20 mouse cellular contexts compared by ENCODE assay signal in the genomic region with DNA sequence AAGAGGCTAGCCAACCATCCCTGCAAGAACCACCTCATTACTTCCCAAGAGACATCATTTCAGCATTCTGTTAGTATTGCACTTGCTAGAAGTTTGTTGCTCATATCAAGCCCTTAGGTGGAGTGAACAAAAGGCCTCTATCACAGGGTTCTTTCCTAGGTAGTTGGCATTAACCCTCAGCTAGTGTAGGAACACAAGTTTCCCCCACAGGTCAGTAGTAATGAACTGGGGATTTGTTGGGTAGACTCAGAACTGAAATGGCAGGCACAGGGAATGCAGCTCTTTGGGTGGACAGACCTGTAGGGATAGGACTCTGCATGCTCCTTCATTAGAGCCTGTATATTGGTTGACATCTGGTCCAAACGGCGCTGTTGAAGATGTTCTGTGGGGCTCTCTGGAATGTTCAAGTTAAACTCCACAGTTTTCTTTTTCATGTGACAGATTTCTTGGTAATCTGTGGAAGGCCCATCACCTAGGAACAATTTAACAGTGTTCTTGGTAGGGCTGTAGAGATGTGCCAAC. TPM values are rescaled to one million over a fixed set of nuclear protein-coding genes. Genes with fewer than 3 reads are reported as not detected.
DNase-seq lines count a peak whose midpoint lies in the region; ATAC-seq and TF ChIP-seq lines count a peak whose summit lies in the region.
"Had no signal": no experiment of that assay in that cellular context is flagged by ENCODE, and none has a peak within 500 bp of the region (broad histone marks: within the 10 kb centered on the region; RNA-seq: fewer than 3 reads in every experiment).

No protein-coding gene starts in this region.

- no peak overlapping the region for H3K9ac ChIP-seq in heart, embryonic 13.5 days
- no peak overlapping the region for H3K9ac ChIP-seq in liver, embryonic 15.5 days
- H3K9ac ChIP-seq in intestine, embryonic 15.5 days, result no peak overlapping the region
- H3K9ac ChIP-seq: hindbrain, embryonic 15.5 days had no signal

- no peak for DNase-seq in heart, postnatal 25 days (ENCODE audit: low spot score)
- DNase-seq in 416B (ENCODE audit: low read depth), result peak; percentile 35
- no peak for DNase-seq in left cerebral cortex, adult 9 months (ENCODE audit: low spot score in 2 of 2)
- DNase-seq in cerebellum, adult 2 months, result no peak
- DNase-seq: cerebellum, adult 8-10 months; heart, postnatal 14 days; retina, postnatal 1 day; thymus, postnatal 14 days had no signal

- ATAC-seq in heart, embryonic 13.5 days (ENCODE audit: extremely low read depth, insufficient number of reproducible peaks, low FRiP score, low TSS enrichment), result no peak
- no peak for ATAC-seq in liver, embryonic 15.5 days (ENCODE audit: insufficient read depth)
- ATAC-seq in intestine, embryonic 15.5 days, result no peak
- ATAC-seq: forebrain, embryonic 14.5 days; intestine, postnatal 0 days; lung, postnatal 0 days; midbrain, embryonic 16.5 days had no signal

- peak overlapping the region; percentile 71 for H3K4me3 ChIP-seq in heart, embryonic 13.5 days
- 0 out of 2 replicates have a peak overlapping the region, but pooled peaks have one; percentile 83 for H3K4me3 ChIP-seq in bone marrow macrophage, adult 2 months (ENCODE audit: insufficient read depth, low read length)
- H3K4me3 ChIP-seq in liver, embryonic 15.5 days (replicated peaks), result no peak overlapping the region
- no peak overlapping the region for H3K4me3 ChIP-seq in cerebellum, adult 2 months (replicated peaks; ENCODE audit: insufficient read depth, low read depth, low read length)
- no peak overlapping the region for H3K4me3 ChIP-seq in intestine, embryonic 15.5 days (replicated peaks)
- H3K4me3 ChIP-seq: hindbrain, embryonic 15.5 days had no signal

- peaks cover 28% of the 10 kb centered on the region for H3K4me1 ChIP-seq in heart, embryonic 13.5 days
- H3K4me1 ChIP-seq in bone marrow macrophage, adult 2 months (ENCODE audit: control insufficient read depth, insufficient read depth, low read length), result peaks cover 7% of the 10 kb centered on the region
- peaks cover 81% of the 10 kb centered on the region for H3K4me1 ChIP-seq in liver, embryonic 15.5 days (replicated peaks)
- H3K4me1 ChIP-seq in cerebellum, adult 2 months (ENCODE audit: control insufficient read depth, insufficient read depth, low read length), result 0 out of 2 replicates have a peak, but pooled peaks cover 6% of the 10 kb centered on the region
- H3K4me1 ChIP-seq in intestine, embryonic 15.5 days (replicated peaks), result peaks cover 17% of the 10 kb centered on the region

- H3K36me3 ChIP-seq in heart, embryonic 13.5 days, result peaks cover 27% of the 10 kb centered on the region
- H3K36me3 ChIP-seq in liver, embryonic 15.5 days (replicated peaks), result peaks cover 39% of the 10 kb centered on the region
- H3K36me3 ChIP-seq in intestine, embryonic 15.5 days, result peaks cover 15% of the 10 kb centered on the region; the same call in 1 of the 2 replicates

- H3K9me3 ChIP-seq in heart, embryonic 13.5 days, result no peaks in the 10 kb centered on the region
- no peaks in the 10 kb centered on the region for H3K9me3 ChIP-seq in liver, embryonic 15.5 days (replicated peaks)
- H3K9me3 ChIP-seq in intestine, embryonic 15.5 days, result no peaks in the 10 kb centered on the region
- H3K9me3 ChIP-seq: hindbrain, embryonic 15.5 days had no signal

- WGBS in heart, embryonic 13.5 days, result 81% methylated on average over 2 of the region's 2 CpGs
- 84% methylated on average over 2 of the region's 2 CpGs for WGBS in liver, embryonic 15.5 days (ENCODE audit: insufficient replicate concordance)
- WGBS in cerebellum, adult 2 months, result 83% methylated on average over 2 of the region's 2 CpGs
- WGBS in intestine, embryonic 15.5 days, result 92% methylated on average over 2 of the region's 2 CpGs

- no peak for TF ChIP-seq CTCF in bone marrow macrophage, adult 2 months (IDR thresholded peaks at IDR 0.05; ENCODE audit: low read depth, low read length)
- TF ChIP-seq CTCF in cerebellum, adult 2 months (IDR thresholded peaks at IDR 0.05; ENCODE audit: borderline replicate concordance, insufficient read depth, low read depth, low read length), result no peak

- intact Hi-C loops in heart, postnatal 25 days (cut with DNase I), result loop anchor here (5.0 kb wide), 1 partner anchor 34 kb away; no protein-coding TSS in a partner anchor

- peak overlapping the region; percentile 84 for H3K4me2 ChIP-seq in heart, embryonic 13.5 days
- 0 out of 2 replicates have a peak overlapping the region, but pooled peaks have one; percentile 1 for H3K4me2 ChIP-seq in liver, embryonic 15.5 days
- no peak overlapping the region for H3K4me2 ChIP-seq in intestine, embryonic 15.5 days (replicated peaks)
- H3K4me2 ChIP-seq: heart, embryonic 11.5 days; hindbrain, embryonic 15.5 days had no signal

- H3K27me3 ChIP-seq in heart, embryonic 13.5 days (replicated peaks), result no peaks in the 10 kb centered on the region
- no peaks in the 10 kb centered on the region for H3K27me3 ChIP-seq in liver, embryonic 15.5 days
- no peaks in the 10 kb centered on the region for H3K27me3 ChIP-seq in cerebellum, adult 2 months (ENCODE audit: control insufficient read depth, insufficient read depth, low read length)
- H3K27me3 ChIP-seq in intestine, embryonic 15.5 days (replicated peaks), result no peaks in the 10 kb centered on the region
- H3K27me3 ChIP-seq: hindbrain, embryonic 15.5 days had no signal

- no peak overlapping the region for H3K27ac ChIP-seq in heart, embryonic 13.5 days (replicated peaks)
- H3K27ac ChIP-seq in bone marrow macrophage, adult 2 months (ENCODE audit: insufficient read depth, low read depth, low read length), result peak overlapping the region; percentile 92
- peak overlapping the region; percentile 99 for H3K27ac ChIP-seq in liver, embryonic 15.5 days (replicated peaks)
- no peak overlapping the region for H3K27ac ChIP-seq in cerebellum, adult 2 months (ENCODE audit: insufficient read depth, low read length)
- H3K27ac ChIP-seq in intestine, embryonic 15.5 days, result no peak overlapping the region
- H3K27ac ChIP-seq: hindbrain, embryonic 15.5 days; kidney, postnatal 0 days; stomach, postnatal 0 days had no signal

- TF ChIP-seq POLR2A in bone marrow macrophage, adult 2 months (IDR thresholded peaks at IDR 0.05; ENCODE audit: borderline replicate concordance, low read depth, low read length), result no peak
- no peak for TF ChIP-seq POLR2A in cerebellum, adult 2 months (IDR thresholded peaks at IDR 0.05; ENCODE audit: borderline replicate concordance, insufficient read depth, low read length)

RNA-seq across cellular contexts. Expression of gene Fth1, which starts 5.6 kb away (rescaled TPM):
- 2,189 and 2,554 TPM in 2 replicates for polyA plus RNA-seq in heart, embryonic 13.5 days (2015; fragmentation: Nextera tagmentation; extraction: Ambion mirVana)
- 1,000 to 10,000 TPM; 2,502 to 2,556 TPM for total RNA-seq in heart, postnatal 25 days (2021)
- polyA plus RNA-seq in bone marrow macrophage, adult 2 months (2012; ENCODE audit: insufficient read depth, insufficient read length, missing spikeins), result 20,335 and 20,363 TPM in 2 replicates
- 3,441 and 3,837 TPM in 2 replicates for polyA plus RNA-seq in liver, embryonic 15.5 days (2015; fragmentation: Nextera tagmentation; extraction: Ambion mirVana)
- polyA plus RNA-seq in cerebellum, adult 2 months (2012; rRNA removed), result 4,588 and 5,845 TPM in 2 replicates
- polyA plus RNA-seq in intestine, embryonic 15.5 days (2015; fragmentation: Nextera tagmentation; extraction: Ambion mirVana), result 1,893 and 1,941 TPM in 2 replicates

RNA-seq across cellular contexts. Expression of gene Best1, which starts 15.5 kb away (rescaled TPM):
- 0.23 and 0.27 TPM in 2 replicates for polyA plus RNA-seq in heart, embryonic 13.5 days (2015; fragmentation: Nextera tagmentation; extraction: Ambion mirVana)
- total RNA-seq in heart, postnatal 25 days (2021), result under 1 TPM in 1 of 2 experiments, not detected in 1; 0.10 TPM
- 0.44 and 2.3 TPM in 2 replicates for polyA plus RNA-seq in bone marrow macrophage, adult 2 months (2012; ENCODE audit: insufficient read depth, insufficient read length, missing spikeins)
- polyA plus RNA-seq in liver, embryonic 15.5 days (2015; fragmentation: Nextera tagmentation; extraction: Ambion mirVana), result 0.09 and 0.12 TPM in 2 replicates
- polyA plus RNA-seq in cerebellum, adult 2 months (2012; rRNA removed), result 0.77 and 1.1 TPM in 2 replicates
- polyA plus RNA-seq in intestine, embryonic 15.5 days (2015; fragmentation: Nextera tagmentation; extraction: Ambion mirVana), result 0.50 and 0.58 TPM in 2 replicates

RNA-seq across cellular contexts. Expression of gene Rab3il1, which starts 15.5 kb away (rescaled TPM):
- 32.5 and 36.7 TPM in 2 replicates for polyA plus RNA-seq in heart, embryonic 13.5 days (2015; fragmentation: Nextera tagmentation; extraction: Ambion mirVana)
- 1 to 10 TPM; 8.9 to 9.3 TPM for total RNA-seq in heart, postnatal 25 days (2021)
- 156 and 178 TPM in 2 replicates for polyA plus RNA-seq in bone marrow macrophage, adult 2 months (2012; ENCODE audit: insufficient read depth, insufficient read length, missing spikeins)
- 245 and 277 TPM in 2 replicates for polyA plus RNA-seq in liver, embryonic 15.5 days (2015; fragmentation: Nextera tagmentation; extraction: Ambion mirVana)
- polyA plus RNA-seq in cerebellum, adult 2 months (2012; rRNA removed), result 9.5 and 9.7 TPM in 2 replicates
- polyA plus RNA-seq in intestine, embryonic 15.5 days (2015; fragmentation: Nextera tagmentation; extraction: Ambion mirVana), result 34.7 and 35.0 TPM in 2 replicates

RNA-seq across cellular contexts. Expression of gene Fads3, which starts 55.4 kb away (rescaled TPM):
- polyA plus RNA-seq in heart, embryonic 13.5 days (2015; fragmentation: Nextera tagmentation; extraction: Ambion mirVana), result 39.4 and 41.9 TPM in 2 replicates
- 10 to 100 TPM; 35.9 to 36.0 TPM for total RNA-seq in heart, postnatal 25 days (2021)
- 4.6 and 6.5 TPM in 2 replicates for polyA plus RNA-seq in bone marrow macrophage, adult 2 months (2012; ENCODE audit: insufficient read depth, insufficient read length, missing spikeins)
- polyA plus RNA-seq in liver, embryonic 15.5 days (2015; fragmentation: Nextera tagmentation; extraction: Ambion mirVana), result 7.6 and 8.9 TPM in 2 replicates
- 30.9 and 35.5 TPM in 2 replicates for polyA plus RNA-seq in cerebellum, adult 2 months (2012; rRNA removed)
- polyA plus RNA-seq in intestine, embryonic 15.5 days (2015; fragmentation: Nextera tagmentation; extraction: Ambion mirVana), result 15.1 and 16.3 TPM in 2 replicates

Comparison
In these comparisons a context has a peak if more than half of its experiments do, and no peak if none do; other contexts are left out.
1. H3K27ac ChIP-seq: peak in bone marrow macrophage, adult 2 months (single experiment) and liver, embryonic 15.5 days (single experiment); none in heart, embryonic 13.5 days (single experiment), cerebellum, adult 2 months (single experiment) and intestine, embryonic 15.5 days (single experiment).
2. H3K4me3 ChIP-seq: peak in heart, embryonic 13.5 days (single experiment) and bone marrow macrophage, adult 2 months (single experiment); none in liver, embryonic 15.5 days (single experiment), cerebellum, adult 2 months (single experiment) and intestine, embryonic 15.5 days (single experiment).